ENCODE assay signal across 11 mouse cellular contexts in the genomic region with DNA sequence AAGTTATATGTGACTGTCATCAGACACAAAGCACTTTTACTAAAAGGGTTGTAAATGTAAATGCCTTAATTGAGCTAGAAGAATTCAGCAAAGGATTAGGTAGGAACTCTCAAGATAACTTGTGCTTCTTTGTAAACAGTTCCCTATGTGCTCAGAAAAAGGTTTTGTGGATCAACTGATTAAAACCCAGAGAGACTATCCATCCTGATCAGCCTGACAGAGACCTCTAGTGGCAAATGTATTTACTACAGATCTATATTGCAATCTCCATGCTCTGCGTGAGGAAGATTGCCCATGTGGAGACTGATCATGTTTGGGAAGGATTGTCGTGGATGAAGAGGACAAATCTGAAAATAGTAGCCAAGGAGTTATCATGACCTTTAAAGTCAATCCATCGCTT. TPM values are rescaled to one million over a fixed set of nuclear protein-coding genes. Genes with fewer than 3 reads are reported as not detected.
DNase-seq lines count a peak whose midpoint lies in the region; ATAC-seq and TF ChIP-seq lines count a peak whose summit lies in the region.
"Had no signal": no experiment of that assay in that cellular context is flagged by ENCODE, and none has a peak within 500 bp of the region (broad histone marks: within the 10 kb centered on the region; RNA-seq: fewer than 3 reads in every experiment).

No protein-coding gene starts in this region.

- ATAC-seq in CD4-positive, CD25-positive, alpha-beta regulatory T cell, adult 4 months = peak; percentile 83
- peak; percentile 68 for ATAC-seq in activated CD4-positive, CD25-positive, alpha-beta regulatory T cell, adult 4 months

- H3K4me3 ChIP-seq in kidney, adult 2 months (ENCODE audit: insufficient read depth, low read depth, low read length) = no peak overlapping the region
- H3K4me3 ChIP-seq: liver, embryonic 15.5 days had no signal

- H3K27ac ChIP-seq in kidney, adult 2 months (ENCODE audit: insufficient read depth, low read depth, low read length) = no peak overlapping the region
- H3K27ac ChIP-seq: liver, embryonic 15.5 days had no signal

- peak; percentile 16; the same call in 1 of the 2 replicates for TF ChIP-seq CTCF in kidney, adult 2 months (conservative IDR thresholded peaks at IDR 0.05; ENCODE audit: insufficient read depth, insufficient read length, low read depth, low read length)

- WGBS in kidney, adult 2 months = 18% methylated on average over 3 of the region's 3 CpGs

- H3K36me3 ChIP-seq in kidney, adult 2 months (ENCODE audit: control insufficient read depth, insufficient read depth, low read length) = peaks cover 2% of the 10 kb centered on the region; the same call in 1 of the 2 replicates
- H3K36me3 ChIP-seq: liver, embryonic 15.5 days had no signal

- H3K27me3 ChIP-seq in kidney, adult 2 months (replicated peaks; ENCODE audit: control insufficient read depth, insufficient read depth, low read length) = no peaks in the 10 kb centered on the region
- H3K27me3 ChIP-seq: liver, embryonic 15.5 days had no signal

- DNase-seq in kidney, adult 2 months = peak; percentile 38
- no peak for DNase-seq in kidney, adult 18-20 months
- peak; percentile 16 for DNase-seq in lung, postnatal 10 days
- DNase-seq in testis, postnatal 14 days (ENCODE audit: low spot score) = no peak
- no peak for DNase-seq in layer of hippocampus, adult 9-11 months
- DNase-seq in B cell, adult 2 months = no peak
- DNase-seq: adrenal gland, postnatal 25 days; gastrocnemius, postnatal 36 days had no signal

- H3K4me1 ChIP-seq in kidney, adult 2 months (ENCODE audit: control insufficient read depth, insufficient read depth, low read length) = no peaks in the 10 kb centered on the region
- H3K4me1 ChIP-seq: liver, embryonic 15.5 days had no signal

- no peak for TF ChIP-seq POLR2A in kidney, adult 2 months (IDR thresholded peaks at IDR 0.05; ENCODE audit: low read depth, low read length)

RNA-seq across cellular contexts. Expression of a gene that starts 19.8 kb away (rescaled TPM):
- 20.8 and 25.6 TPM in 2 replicates for polyA plus RNA-seq in kidney, adult 2 months (2012; rRNA removed)
- 10 to 100 TPM; 49.5 to 88.6 TPM for polyA plus RNA-seq in CD4-positive, CD25-positive, alpha-beta regulatory T cell, adult 4 months (2017; shearing (Covaris generic))
- polyA plus RNA-seq in activated CD4-positive, CD25-positive, alpha-beta regulatory T cell, adult 4 months (2017; shearing (Covaris generic)) = 10 to 100 TPM; 49.5 to 75.2 TPM

Comparison
In these comparisons a context has a peak if more than half of its experiments do, and no peak if none do; other contexts are left out.
1. DNase-seq: peak in kidney, adult 2 months (single experiment) and lung, postnatal 10 days (single experiment); none in kidney, adult 18-20 months (single experiment), testis, postnatal 14 days (single experiment), layer of hippocampus, adult 9-11 months (single experiment) and B cell, adult 2 months (0 of 2).